ENCODE assay signal across 21 mouse cellular contexts in genomic region chr2:80404770-80405169, GRCm38 (mm10). TPM values are rescaled to one million over a fixed set of nuclear protein-coding genes. Genes with fewer than 3 reads are reported as not detected.
A peak's percentile ranks its signal among the peaks of the same experiment; 100 is the strongest.
DNase-seq lines count a peak whose midpoint lies in the region; ATAC-seq lines count a peak whose summit lies in the region.
"Had no signal": no experiment of that assay in that cellular context is flagged by ENCODE, and none has a peak within 500 bp of the region (broad histone marks: within the 10 kb centered on the region; RNA-seq: fewer than 3 reads in every experiment).

No protein-coding gene starts in this region.

- H3K4me3 ChIP-seq in kidney, embryonic 16.5 days (ENCODE audit: low read length): no peak overlapping the region
- peak overlapping the region; percentile 18; the same call in 1 of the 2 replicates for H3K4me3 ChIP-seq in embryonic facial prominence, embryonic 10.5 days
- H3K4me3 ChIP-seq in forebrain, embryonic 12.5 days (replicated peaks): no peak overlapping the region
- H3K4me3 ChIP-seq: forebrain, embryonic 15.5 days had no signal

- ATAC-seq in kidney, embryonic 16.5 days (ENCODE audit: low FRiP score, low TSS enrichment): peak; percentile 71; the same call in 1 of the 2 replicates
- no peak for ATAC-seq in forebrain, embryonic 12.5 days (ENCODE audit: low FRiP score)
- ATAC-seq: forebrain, embryonic 15.5 days; inflammation-experienced regulatory T-cells, adult 6 months had no signal

- H3K9me3 ChIP-seq in kidney, embryonic 16.5 days (ENCODE audit: low read length): no peaks in the 10 kb centered on the region
- no peaks in the 10 kb centered on the region for H3K9me3 ChIP-seq in embryonic facial prominence, embryonic 10.5 days
- H3K9me3 ChIP-seq in forebrain, embryonic 12.5 days: no peaks in the 10 kb centered on the region
- H3K9me3 ChIP-seq: forebrain, embryonic 15.5 days had no signal

- H3K4me2 ChIP-seq in kidney, embryonic 16.5 days (replicated peaks; ENCODE audit: low read depth, low read length): no peak overlapping the region; the same call in 1 of the 2 replicates
- no peak overlapping the region for H3K4me2 ChIP-seq in forebrain, embryonic 12.5 days
- H3K4me2 ChIP-seq: forebrain, embryonic 15.5 days; heart, embryonic 11.5 days had no signal

- DNase-seq in kidney, adult 18-20 months: no peak
- DNase-seq in embryonic facial prominence, embryonic 10.5 days (ENCODE audit: low spot score): peak; percentile 62
- DNase-seq in hindlimb bud, embryonic 11.5 days (ENCODE audit: extremely low spot score, low read depth, low spot score): peak; percentile 88
- DNase-seq in mesoderm, embryonic 11.5 days (ENCODE audit: low read depth, low spot score): peak; percentile 61
- no peak for DNase-seq in adrenal gland, postnatal 36 days
- DNase-seq in left cerebral cortex, adult 11 months (ENCODE audit: low spot score): no peak
- DNase-seq: cerebellum, adult 2 months; heart, postnatal 10 days; kidney, postnatal 14 days; lung, adult 18-20 months; lung, postnatal 14 days; midbrain, embryonic 14.5 days; thymus, postnatal 25 days had no signal

- no peak overlapping the region for H3K9ac ChIP-seq in kidney, embryonic 16.5 days (replicated peaks; ENCODE audit: low read length)
- no peak overlapping the region for H3K9ac ChIP-seq in forebrain, embryonic 12.5 days
- H3K9ac ChIP-seq: forebrain, embryonic 15.5 days had no signal

- peaks cover 19% of the 10 kb centered on the region for H3K4me1 ChIP-seq in kidney, embryonic 16.5 days (ENCODE audit: insufficient read depth, low read length)
- peaks cover 45% of the 10 kb centered on the region for H3K4me1 ChIP-seq in embryonic facial prominence, embryonic 10.5 days
- no peaks in the 10 kb centered on the region; the same call in 1 of the 2 replicates for H3K4me1 ChIP-seq in forebrain, embryonic 12.5 days
- H3K4me1 ChIP-seq: forebrain, embryonic 15.5 days had no signal

- 5% methylated on average over 5 of the region's 5 CpGs for WGBS in kidney, embryonic 16.5 days
- 26% methylated on average over 5 of the region's 5 CpGs for WGBS in embryonic facial prominence, embryonic 10.5 days
- WGBS in forebrain, embryonic 12.5 days: 44% methylated on average over 5 of the region's 5 CpGs

- no peaks in the 10 kb centered on the region for H3K36me3 ChIP-seq in kidney, embryonic 16.5 days (ENCODE audit: insufficient read depth, low read length)
- no peaks in the 10 kb centered on the region for H3K36me3 ChIP-seq in embryonic facial prominence, embryonic 10.5 days (replicated peaks)
- H3K36me3 ChIP-seq in forebrain, embryonic 12.5 days (replicated peaks): no peaks in the 10 kb centered on the region
- H3K36me3 ChIP-seq: forebrain, embryonic 15.5 days had no signal

- no peaks in the 10 kb centered on the region for H3K27me3 ChIP-seq in kidney, embryonic 16.5 days (ENCODE audit: insufficient read depth, low read length)
- peaks cover 33% of the 10 kb centered on the region for H3K27me3 ChIP-seq in embryonic facial prominence, embryonic 10.5 days (replicated peaks; ENCODE audit: low read depth, poor library complexity, severe bottlenecking)
- peaks cover 46% of the 10 kb centered on the region for H3K27me3 ChIP-seq in forebrain, embryonic 12.5 days
- H3K27me3 ChIP-seq: CH12.LX had no signal

- no peak overlapping the region for H3K27ac ChIP-seq in kidney, embryonic 16.5 days (ENCODE audit: low read length)
- peak overlapping the region; percentile 79 for H3K27ac ChIP-seq in embryonic facial prominence, embryonic 10.5 days (replicated peaks)
- H3K27ac ChIP-seq in forebrain, embryonic 12.5 days: no peak overlapping the region
- H3K27ac ChIP-seq: forebrain, embryonic 15.5 days had no signal

RNA-seq across cellular contexts. Expression of gene Frzb, which starts 42.7 kb away (rescaled TPM):
- polyA plus RNA-seq in kidney, embryonic 16.5 days (2015; fragmentation: Nextera tagmentation; extraction: Ambion mirVana): 24.7 and 26.8 TPM in 2 replicates
- 72.0 and 74.6 TPM in 2 replicates for polyA plus RNA-seq in embryonic facial prominence, embryonic 10.5 days (2016; fragmentation: Nextera tagmentation; extraction: Ambion mirVana)
- 8.8 and 11.5 TPM in 2 replicates for polyA plus RNA-seq in forebrain, embryonic 12.5 days (2016; fragmentation: Nextera tagmentation; extraction: Ambion mirVana)
- total RNA-seq in adrenal gland, postnatal 36 days (2021): 100 to 1,000 TPM in 1 of 2 experiments, 1 to 10 TPM in 1; 5.2 to 304 TPM
- total RNA-seq: CH12.LX; megakaryocyte, adult 5-6 weeks; MEL had no signal
- polyA plus RNA-seq: inflammation-experienced regulatory T-cells, adult 6 months had no signal

Comparison
In these comparisons a context has a peak if more than half of its experiments do, and no peak if none do; other contexts are left out.
1. DNase-seq: peak in embryonic facial prominence, embryonic 10.5 days (single experiment), hindlimb bud, embryonic 11.5 days (single experiment) and mesoderm, embryonic 11.5 days (single experiment); none in kidney, adult 18-20 months (single experiment), adrenal gland, postnatal 36 days (0 of 2) and left cerebral cortex, adult 11 months (single experiment).